Mouse (Mus musculus) ES-E14 (cell line): ENCODE data around the gene Xk. TPM values are rescaled to one million over a fixed set of nuclear protein-coding genes. Genes with fewer than 3 reads are reported as not detected.

Source experiments
- DNase-seq: peaks from one replicate; pipeline ENCODE4 v3.0.0-alpha.2; 2013; ENCODE audit warnings: low read depth, low spot score
- H3K27ac ChIP-seq: 2 replicates; pipeline ENCODE4 v1.5.1; 2012; ENCODE audit warnings: low read depth, mild to moderate bottlenecking, low read length, moderate library complexity, mixed read lengths; ENCODE audit not compliant: poor library complexity, insufficient read depth, severe bottlenecking
- H3K36me3 ChIP-seq: 2 replicates; pipeline ENCODE4 v1.6.1; 2012; ENCODE audit warnings: mild to moderate bottlenecking, low read length, moderate library complexity, mixed read lengths; ENCODE audit not compliant: control insufficient read depth, poor library complexity, insufficient read depth, severe bottlenecking
- H3K4me1 ChIP-seq, 2 experiments: fragments of 150-350 bp in 1 of 2; sonication (generic) in 1 of 2; 2 replicates each; pipeline ENCODE4 v1.6.1; 2012; ENCODE audit warnings: low read length in 2 of 2, mild to moderate bottlenecking in 1 of 2, mixed read lengths in 1 of 2; ENCODE audit not compliant: control insufficient read depth in 2 of 2, insufficient read depth in 2 of 2, poor library complexity in 1 of 2
- H3K4me3 ChIP-seq, 2 experiments: fragments of 150-350 bp in 1 of 2; sonication (generic) in 1 of 2; 2 replicates each; pipeline ENCODE4 v1.5.1; 2012; ENCODE audit warnings: low read length in 2 of 2, low read depth in 1 of 2, mild to moderate bottlenecking in 1 of 2, mixed read lengths in 1 of 2; ENCODE audit not compliant: insufficient read depth in 1 of 2, poor library complexity in 1 of 2, severe bottlenecking in 1 of 2
- H3K9ac ChIP-seq: 2 replicates; pipeline ENCODE4 v1.6.1; 2012; ENCODE audit warnings: low read depth, mild to moderate bottlenecking, low read length, mixed read lengths; ENCODE audit not compliant: poor library complexity, insufficient read depth, severe bottlenecking
- H3K9me3 ChIP-seq: fragments of 150-350 bp; sonication (generic); 2 replicates; pipeline ENCODE4 v1.6.1; 2012; ENCODE audit warnings: low read depth, mild to moderate bottlenecking, low read length; ENCODE audit not compliant: control insufficient read depth, insufficient read depth
- CHD2 ChIP-seq: IDR thresholded peaks from 2 replicates; pipeline ENCODE4 v1.6.1; 2014; ENCODE audit warnings: mild to moderate bottlenecking, low read depth, low read length, inconsistent platforms
- HCFC1 ChIP-seq: IDR thresholded peaks from 2 replicates; pipeline ENCODE4 v1.6.1; 2012; ENCODE audit warnings: low read length, inconsistent platforms, borderline replicate concordance; ENCODE audit not compliant: insufficient read depth
- MAFK ChIP-seq: IDR thresholded peaks from 2 replicates; pipeline ENCODE4 v1.6.1; 2014; ENCODE audit warnings: mild to moderate bottlenecking, low read depth, low read length, inconsistent platforms; ENCODE audit not compliant: insufficient read depth
- ZC3H11A ChIP-seq: IDR thresholded peaks from 2 replicates; pipeline ENCODE4 v1.6.1; 2012; ENCODE audit warnings: low read depth, mild to moderate bottlenecking, inconsistent platforms, low read length, borderline replicate concordance
- ZNF384 ChIP-seq: IDR thresholded peaks from 2 replicates; pipeline ENCODE4 v1.6.1; 2012; ENCODE audit warnings: low read depth, low read length, inconsistent platforms
- in situ Hi-C, 2 experiments: fragments of 600-800 bp; cut with MboI; formaldehyde crosslinking; loops; one replicate each; pipeline ENCODE4 v1.15.1; 2025; ENCODE audit warnings: low sequenced_read_pairs in 2 of 2, inconsistent platforms in 1 of 2; ENCODE audit not compliant: unreplicated experiment in 2 of 2
- total RNA-seq: library from RNA; depleted of rRNA; stranded (reverse); fragments of 300-350 nt; gene quantifications from 2 replicates; pipeline ENCODE4 v1.2.3, GENCODE M21; 2012; rRNA removed

The Xk gene
- 2.1 and 2.6 TPM in 2 replicates for total RNA-seq

DNA sequence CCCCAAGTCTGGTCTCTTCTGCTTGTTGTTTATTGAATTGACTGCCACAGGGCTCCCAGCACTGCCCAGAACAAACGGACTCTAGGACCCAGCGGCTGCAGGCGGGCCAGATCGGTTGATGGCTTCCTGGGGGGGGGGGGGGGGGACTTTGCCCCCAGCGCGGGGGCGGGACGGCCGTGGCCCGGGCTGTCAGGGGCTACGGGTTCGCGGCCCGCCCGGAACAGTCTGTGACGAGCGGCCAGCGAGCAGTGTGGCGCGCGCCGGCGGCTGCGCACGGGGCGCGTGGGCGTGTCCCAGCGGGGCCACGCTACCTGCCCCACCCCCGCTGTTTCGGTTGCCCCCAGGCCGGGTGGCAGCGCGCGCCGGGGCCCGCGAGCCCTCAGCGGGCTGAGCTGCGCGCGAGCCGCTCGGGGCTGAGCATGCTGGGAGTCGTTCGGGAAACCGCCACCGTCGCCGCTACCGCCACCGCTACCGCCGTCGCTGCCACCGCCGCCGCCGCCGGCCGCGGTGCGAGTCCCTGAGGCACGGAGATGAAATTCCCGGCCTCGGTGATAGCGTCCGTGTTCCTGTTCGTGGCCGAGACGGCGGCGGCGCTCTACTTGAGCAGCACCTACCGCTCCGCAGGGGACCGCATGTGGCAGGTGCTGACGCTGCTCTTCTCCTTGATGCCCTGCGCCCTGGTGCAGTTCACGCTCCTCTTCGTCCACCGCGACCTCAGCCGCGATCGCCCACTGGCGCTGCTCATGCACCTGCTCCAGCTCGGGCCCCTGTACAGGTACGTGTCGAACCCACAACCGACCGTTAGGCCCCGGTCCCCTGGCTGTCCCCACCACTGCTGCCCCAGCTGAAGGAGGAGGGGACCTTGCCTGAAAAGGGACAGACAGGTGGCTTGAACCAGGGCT is at the start of gene Xk:
Gene Xk, plus strand, starts transcription at position 297 of the 902 bp plus-strand sequence.
- no peak for TF ChIP-seq HCFC1
- TF ChIP-seq ZNF384 = no peak
- TF ChIP-seq MAFK = no peak
- TF ChIP-seq CHD2 = no peak
- TF ChIP-seq ZC3H11A = no peak
- H3K4me3 ChIP-seq = peak within 1 kb of the TSS; percentile 72 to 75
- H3K4me1 ChIP-seq = no peaks in the 10 kb centered on the region
- no peaks in the 10 kb centered on the region for H3K36me3 ChIP-seq
- in situ Hi-C loops = no loop called here
- H3K9ac ChIP-seq = peak within 1 kb of the TSS; percentile 87
- DNase-seq = no peak
- no peak within 1 kb of the TSS for H3K27ac ChIP-seq
- no peaks in the 10 kb centered on the region for H3K9me3 ChIP-seq

DNA sequence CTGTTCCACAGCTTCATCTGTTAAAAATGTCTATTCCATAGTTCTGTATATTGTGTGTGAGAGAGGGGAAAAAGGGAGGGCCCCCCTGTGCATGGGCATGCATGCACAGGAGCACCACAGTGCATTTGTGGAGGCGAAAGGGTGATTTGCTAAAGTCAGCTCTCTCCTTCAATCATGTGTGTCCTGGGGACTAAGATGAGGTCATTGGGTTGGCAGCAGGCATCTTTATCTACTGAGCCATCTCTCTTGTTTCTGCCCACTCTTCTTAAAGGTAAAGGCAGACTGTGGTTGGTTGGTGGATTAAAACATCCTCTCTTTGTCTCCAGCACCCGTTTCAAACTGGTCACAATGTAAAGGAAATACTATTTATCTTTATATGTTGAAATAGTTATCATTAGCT is 45.5 kb upstream of the Xk start:
- no peak overlapping the region for H3K9ac ChIP-seq
- in situ Hi-C loops = no loop called here
- H3K9me3 ChIP-seq = no peaks in the 10 kb centered on the region
- no peaks in the 10 kb centered on the region for H3K36me3 ChIP-seq
- no peak overlapping the region for H3K4me3 ChIP-seq
- DNase-seq = no peak
- no peak overlapping the region for H3K27ac ChIP-seq
- H3K4me1 ChIP-seq = no peaks in the 10 kb centered on the region
- TF ChIP-seq ZC3H11A (no peak), MAFK (no peak), HCFC1 (no peak), ZNF384 (no peak), CHD2 (no peak)

DNA sequence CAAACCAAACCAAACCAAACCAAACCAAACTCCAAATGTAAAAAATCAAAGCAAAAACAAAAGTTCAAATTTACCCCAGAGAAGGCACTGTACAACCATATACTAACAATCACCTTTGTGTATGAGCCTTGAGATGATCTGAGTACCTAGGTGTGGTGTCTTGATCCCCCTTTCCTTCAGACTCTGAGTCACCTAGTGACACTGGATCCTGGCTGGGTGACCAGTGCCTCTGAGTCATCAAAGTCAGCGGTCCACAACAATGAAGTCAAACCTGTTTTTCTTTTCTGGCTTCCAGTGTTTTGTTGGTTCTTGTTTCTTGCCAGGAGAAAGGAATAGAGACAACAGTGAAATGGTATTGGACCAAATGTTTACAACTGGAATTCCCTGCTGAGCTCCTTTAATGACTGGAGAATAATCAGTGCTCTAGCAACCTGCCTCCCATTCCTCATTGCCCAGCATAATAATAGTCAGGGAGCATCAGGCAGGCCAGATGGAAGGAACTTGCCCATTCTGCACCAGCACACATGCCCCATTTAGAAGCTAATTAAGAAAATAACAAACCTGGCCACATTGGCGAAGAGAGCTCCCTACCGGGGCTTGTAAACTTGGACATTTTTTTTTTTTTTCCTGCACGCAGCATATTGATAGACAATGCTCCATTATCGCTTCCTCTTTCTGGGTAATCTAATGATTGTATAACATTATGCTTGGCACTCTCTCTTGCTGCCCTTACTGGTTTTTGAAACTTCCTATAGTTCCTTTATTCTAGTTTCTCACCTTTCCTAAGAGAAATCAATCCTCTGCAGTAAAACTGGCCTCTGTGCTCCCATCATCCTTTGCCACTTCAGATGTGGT is 31.6 kb upstream of the Xk start:
- TF ChIP-seq CHD2 (no peak), ZC3H11A (no peak), HCFC1 (no peak), MAFK (no peak), ZNF384 (no peak)
- Histone ChIP-seq H3K4me1 (no peaks in the 10 kb centered on the region), H3K27ac (no peak overlapping the region), H3K36me3 (no peaks in the 10 kb centered on the region), H3K9ac (no peak overlapping the region), H3K4me3 (no peak overlapping the region), H3K9me3 (no peaks in the 10 kb centered on the region)
- no peak for DNase-seq
- in situ Hi-C loops = no loop called here

DNA sequence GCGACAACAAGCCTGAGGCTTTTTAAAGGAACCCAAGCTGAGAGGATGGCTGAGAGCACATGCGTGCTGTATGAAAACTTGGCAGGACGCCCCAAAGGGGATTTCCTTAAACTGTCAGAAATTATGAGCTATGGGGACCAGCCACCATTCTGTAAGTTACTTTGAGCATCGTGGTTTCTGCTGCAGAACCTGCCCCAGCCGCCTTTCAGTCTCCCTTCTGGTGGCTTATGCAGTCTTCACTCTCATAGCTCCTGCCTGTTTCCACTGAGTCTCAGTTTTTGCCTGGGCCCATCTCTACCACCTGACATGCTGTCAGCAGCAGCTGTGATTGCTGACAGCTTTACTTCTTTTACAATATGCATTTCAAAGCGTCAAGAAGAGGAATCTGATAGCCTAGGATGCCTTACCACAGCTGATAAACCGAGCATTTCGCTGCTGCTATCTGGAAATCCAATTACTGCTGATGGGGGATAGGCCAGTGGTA is 29.1 kb upstream of the Xk start:
- Histone ChIP-seq H3K9me3 (no peaks in the 10 kb centered on the region), H3K4me1 (no peaks in the 10 kb centered on the region), H3K36me3 (no peaks in the 10 kb centered on the region), H3K27ac (no peak overlapping the region), H3K9ac (no peak overlapping the region), H3K4me3 (no peak overlapping the region)
- in situ Hi-C loops = no loop called here
- DNase-seq = no peak
- TF ChIP-seq ZC3H11A = no peak
- no peak for TF ChIP-seq MAFK
- TF ChIP-seq HCFC1 = no peak
- no peak for TF ChIP-seq ZNF384
